Mouse (Mus musculus): ENCODE data around the gene Srm. TPM values are rescaled to one million over a fixed set of nuclear protein-coding genes. Genes with fewer than 3 reads are reported as not detected.
A peak's percentile ranks its signal among the peaks of the same experiment; 100 is the strongest.

Srm gene
- total RNA-seq, 2 experiments from 2014 or later: 14.3 to 19.8 TPM

DNA sequence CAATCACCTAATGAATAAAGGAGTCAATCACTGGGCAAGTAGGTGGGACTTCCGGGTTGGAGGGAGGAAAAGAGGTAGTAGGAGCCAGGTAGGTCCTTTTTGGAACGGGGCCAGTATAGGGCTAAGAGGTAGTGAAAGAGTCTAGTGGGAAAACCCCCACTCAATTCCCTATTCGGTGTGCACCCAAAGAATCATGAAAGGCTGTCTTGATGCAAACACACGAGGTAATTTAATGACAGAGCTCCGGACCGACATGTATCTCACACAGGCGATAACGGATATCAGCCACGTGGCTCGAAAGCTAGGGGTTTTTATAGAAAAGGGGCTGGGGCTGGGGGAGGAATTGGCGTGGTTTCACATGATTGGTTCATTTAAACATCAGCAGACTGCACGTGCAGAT lies 7.5 kb downstream of the Srm start:
- DNase-seq: no peak
- intact Hi-C loops (cut with DNase I): no loop called here

GRCm38 (mm10) chr4:148600316-148600715 lies 9.0 kb downstream of the Srm start:
- no peak for DNase-seq
- intact Hi-C loops (cut with DNase I): no loop called here

- DNase-seq: no peak
- intact Hi-C loops (cut with DNase I): no loop called here
Measured at GRCm38 (mm10) chr4:148601871-148602270, 10.6 kb downstream of the Srm start.

- intact Hi-C loops (cut with DNase I): no loop called here
- DNase-seq: no peak
Measured at GRCm38 (mm10) chr4:148602357-148603120, 11.2 kb downstream of the Srm start, which contains the start of gene Masp2. TSS of gene Masp2 (plus strand) at chr4:148602554.

GRCm38 (mm10) chr4:148603376-148604139 lies 12.3 kb downstream of the Srm start:
- DNase-seq: no peak
- intact Hi-C loops (cut with DNase I): no loop called here

DNA sequence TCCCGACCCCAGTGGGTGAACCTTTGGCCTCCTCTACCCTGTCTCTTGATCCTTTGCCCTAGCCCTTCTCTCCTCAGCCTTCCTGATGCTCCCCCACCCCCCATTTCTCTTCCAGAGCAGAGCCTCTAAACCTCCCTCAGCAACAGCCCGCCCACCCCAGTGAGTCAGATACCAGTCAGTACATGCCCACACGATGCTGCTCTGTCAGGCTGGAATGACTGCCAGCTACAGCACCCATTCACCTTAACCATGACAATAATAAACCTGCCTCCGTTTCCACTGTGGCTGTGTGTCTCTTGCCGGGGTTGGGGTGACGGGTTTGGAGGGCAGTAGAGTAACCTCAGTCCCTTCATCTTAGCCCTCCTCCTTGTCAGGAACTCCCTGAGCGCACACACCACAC lies 12.8 kb downstream of the Srm start:
- intact Hi-C loops (cut with DNase I): no loop called here
- DNase-seq: no peak

- DNase-seq: peak; percentile 50 to 76
- intact Hi-C loops (cut with DNase I): loop anchor here (5.0 kb wide), 1 partner anchor 437 kb away; no protein-coding TSS in a partner anchor
Measured at GRCm38 (mm10) chr4:148604541-148605165, 13.3 kb downstream of the Srm start.

- DNase-seq: peak; percentile 78 to 88
Measured at GRCm38 (mm10) chr4:148607758-148608157, 16.5 kb downstream of the Srm start.

GRCm38 (mm10) chr4:148609805-148610204 lies 18.5 kb downstream of the Srm start:
- intact Hi-C loops (cut with DNase I): loop anchor here (5.0 kb wide), 1 partner anchor 443 kb away; no protein-coding TSS in a partner anchor

More at GRCm38 (mm10) chr4:148607758-148608157, 16.5 kb downstream of the Srm start:
- intact Hi-C loops (cut with DNase I): loop anchor here (5.0 kb wide), 1 partner anchor 440 kb away; no protein-coding TSS in a partner anchor

GRCm38 (mm10) chr4:148610631-148611364 lies 19.5 kb downstream of the Srm start:
- intact Hi-C loops (cut with DNase I): no loop called here
- DNase-seq: no peak

More at GRCm38 (mm10) chr4:148609805-148610204, 18.5 kb downstream of the Srm start:
- no peak for DNase-seq

GRCm38 (mm10) chr4:148612557-148612956 lies 21.3 kb downstream of the Srm start:
- no peak for DNase-seq
- intact Hi-C loops (cut with DNase I): no loop called here

DNA sequence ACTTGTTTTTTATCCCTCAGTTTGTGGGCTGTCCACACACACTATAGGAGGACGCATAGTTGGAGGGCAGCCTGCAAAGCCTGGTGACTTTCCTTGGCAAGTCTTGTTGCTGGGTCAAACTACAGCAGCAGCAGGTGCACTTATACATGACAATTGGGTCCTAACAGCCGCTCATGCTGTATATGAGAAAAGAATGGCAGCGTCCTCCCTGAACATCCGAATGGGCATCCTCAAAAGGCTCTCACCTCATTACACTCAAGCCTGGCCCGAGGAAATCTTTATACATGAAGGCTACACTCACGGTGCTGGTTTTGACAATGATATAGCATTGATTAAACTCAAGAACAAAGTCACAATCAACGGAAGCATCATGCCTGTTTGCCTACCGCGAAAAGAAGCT lies 22.4 kb downstream of the Srm start:
- intact Hi-C loops (cut with DNase I): no loop called here
- DNase-seq: no peak

DNA sequence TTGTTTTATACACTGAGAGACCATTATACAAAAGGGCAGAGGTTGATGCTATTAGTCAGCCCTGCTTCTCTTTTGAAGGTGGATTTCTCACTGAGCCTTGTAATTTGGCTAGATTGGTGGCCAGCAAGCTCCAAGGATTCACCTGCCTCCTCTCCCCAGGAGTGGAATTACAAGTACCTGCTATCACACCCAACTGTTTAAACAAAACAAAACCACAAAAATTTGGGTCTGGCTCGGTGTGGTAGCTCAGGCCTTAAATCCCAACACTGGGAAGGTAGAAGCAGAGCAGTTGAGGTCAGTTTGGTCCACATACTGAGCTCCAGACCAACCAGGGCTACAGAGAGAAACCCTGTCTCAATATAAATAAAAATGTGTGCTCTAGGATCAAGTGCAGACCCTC lies 28.5 kb downstream of the Srm start:
- DNase-seq: no peak
- intact Hi-C loops (cut with DNase I): loop anchor here (5.0 kb wide), 1 partner anchor 63 kb away; the partner anchor contains the start of gene Exosc10

DNA sequence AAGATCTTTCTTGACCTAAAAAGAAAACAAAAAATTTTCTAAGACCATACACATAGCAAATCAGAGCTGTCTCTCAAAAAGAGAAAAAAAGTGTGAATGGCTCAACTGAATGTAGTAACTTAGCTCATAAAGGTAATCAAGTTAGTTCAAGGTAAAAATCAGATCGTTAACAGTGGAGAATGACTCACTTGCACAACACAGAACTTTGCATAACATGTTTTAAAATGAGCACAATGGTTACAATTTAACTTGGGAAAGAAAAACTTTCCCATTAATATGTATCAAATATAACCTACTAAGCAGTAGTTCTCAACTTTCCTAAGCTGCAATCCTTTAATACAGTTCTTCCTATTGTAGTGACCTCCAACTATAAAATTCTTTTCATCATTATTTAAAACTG lies 29.4 kb downstream of the Srm start:
- intact Hi-C loops (cut with DNase I): loop anchor here (5.0 kb wide), 1 partner anchor 63 kb away; the partner anchor contains the start of gene Exosc10

GRCm38 (mm10) chr4:148622485-148622884 lies 31.2 kb downstream of the Srm start:
- DNase-seq: no peak
- intact Hi-C loops (cut with DNase I): loop anchor here (5.0 kb wide), 1 partner anchor 65 kb away; the partner anchor contains the start of gene Exosc10

More for the DNA sequence above, 29.4 kb downstream of the Srm start:
- DNase-seq: no peak

DNA sequence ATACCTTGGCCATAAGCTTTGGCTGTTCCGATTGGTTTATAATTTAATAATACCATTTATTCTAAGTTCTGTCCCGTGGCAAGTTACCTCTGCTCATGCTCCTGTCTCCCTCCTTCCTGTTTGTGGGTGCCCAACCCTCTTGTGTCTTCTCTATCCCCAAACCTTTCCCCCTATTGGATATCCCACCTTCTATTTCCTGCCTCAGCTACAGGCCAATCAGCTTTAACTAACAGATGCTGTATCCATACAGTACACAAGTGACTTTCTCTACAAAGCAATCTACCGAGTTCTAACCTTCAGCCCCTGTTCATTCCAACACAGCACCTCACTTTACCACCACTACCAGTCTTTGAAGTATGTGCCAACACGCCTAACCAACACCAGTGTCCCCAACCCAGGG lies 32.3 kb downstream of the Srm start:
- DNase-seq: no peak
- intact Hi-C loops (cut with DNase I): loop anchor here (5.0 kb wide), 1 partner anchor 66 kb away; the partner anchor contains the start of gene Exosc10

- intact Hi-C loops (cut with DNase I): no loop called here
- no peak for DNase-seq
Measured at GRCm38 (mm10) chr4:148625010-148625409, 33.7 kb downstream of the Srm start.

DNA sequence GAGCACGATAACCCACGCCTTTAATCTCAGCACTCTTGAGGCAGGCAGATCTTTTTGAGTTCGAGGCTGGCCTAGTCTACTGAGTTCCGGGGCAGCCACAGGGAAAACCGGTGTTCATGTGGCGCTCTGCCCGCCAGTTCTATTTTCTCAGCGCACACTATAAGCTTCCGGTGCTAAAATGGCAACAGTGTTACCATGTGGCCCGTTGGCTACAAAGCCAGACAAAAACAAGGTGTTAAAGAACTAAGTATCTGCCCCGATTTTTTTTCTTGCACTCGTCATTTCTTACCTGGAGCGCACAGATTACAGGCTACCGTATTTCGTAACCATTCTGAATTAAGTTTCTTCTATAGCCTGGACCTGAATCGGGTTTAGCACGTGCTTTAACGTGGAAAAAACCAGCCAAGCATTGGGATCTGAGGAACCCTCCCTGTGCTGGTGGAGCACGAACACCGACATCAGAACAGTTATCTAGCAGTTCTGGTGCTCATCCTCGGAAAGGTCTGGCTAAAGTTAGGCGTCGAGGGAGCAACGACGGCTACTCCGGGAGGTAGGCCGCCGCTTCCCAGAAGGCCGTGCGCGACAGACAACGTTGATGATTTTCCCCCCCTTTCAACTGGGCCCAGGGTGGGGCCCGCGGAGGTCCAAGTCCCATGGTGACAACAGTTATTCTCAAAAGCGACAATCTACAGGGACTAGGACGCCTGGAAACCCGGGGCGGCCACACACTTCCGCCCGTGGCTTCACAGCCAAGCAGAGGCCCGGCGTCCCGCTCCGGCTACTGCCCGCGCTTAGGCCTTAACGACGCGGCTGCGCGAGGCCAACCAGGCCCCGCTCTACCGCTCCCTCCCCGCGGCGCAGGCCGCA lies 34.7 kb downstream of the Srm start:
- peak; percentile 20 to 22 for DNase-seq
- intact Hi-C loops (cut with DNase I): no loop called here

GRCm38 (mm10) chr4:148626623-148627185 lies 35.4 kb downstream of the Srm start, which contains the start of gene Tardbp:
TSS of gene Tardbp (minus strand) at chr4:148627019.
- intact Hi-C loops (cut with DNase I): no loop called here
- peak; percentile 97 to 98 for DNase-seq

Data from heart, postnatal 14 days (tissue).